Mouse (Mus musculus) thymus, adult 2 months (tissue): ENCODE data around the gene Muc1.

ENCODE experiments used
- CTCF ChIP-seq: fragments of 200-500 bp; IDR thresholded peaks from 2 replicates; pipeline ENCODE4 v1.5.1; 2012; ENCODE audit warnings: mild to moderate bottlenecking, control low read depth, low read length, moderate library complexity, borderline replicate concordance; ENCODE audit not compliant: control insufficient read depth, poor library complexity, insufficient read depth; ENCODE audit errors: extremely low read depth
- POLR2A ChIP-seq: fragments of 200-500 bp; IDR thresholded peaks from 2 replicates; pipeline ENCODE4 v1.6.1; 2012; ENCODE audit warnings: mild to moderate bottlenecking, low read length, control low read depth, moderate library complexity; ENCODE audit not compliant: control insufficient read depth, poor library complexity, insufficient read depth; ENCODE audit errors: extremely low read depth

GRCm38 (mm10) chr3:89245688-89246171, 16.9 kb downstream of the Muc1 start, which contains the start of gene Krtcap2:
- TF ChIP-seq POLR2A (no peak), CTCF (no peak)
